Mouse (Mus musculus) forebrain, postnatal 0 days (tissue): ENCODE measurements around the gene Galr3. TPM values are rescaled to one million over a fixed set of nuclear protein-coding genes. Genes with fewer than 3 reads are reported as not detected.

Experiments
- ATAC-seq: fragments of 200-750 bp; cut with Nextera tagmentation; 2 replicates; pipeline ENCODE4 v1.8.0; 2017; ENCODE audit warnings: mild to moderate bottlenecking, moderate library complexity
- DNase-seq: peaks from one replicate; pipeline ENCODE4 v3.0.0-alpha.2; 2015
- H3K27ac ChIP-seq: fragments of 300-500 bp; sonication (generic); 2 replicates; pipeline ENCODE4 v1.5.1; 2014; ENCODE audit warnings: low read depth, mild to moderate bottlenecking, antibody characterized with exemption, low read length, moderate library complexity, mixed read lengths
- H3K27me3 ChIP-seq: fragments of 300-500 bp; sonication (generic); 2 replicates; pipeline ENCODE4 v1.6.1; 2014; ENCODE audit warnings: mild to moderate bottlenecking, low read length, mixed read lengths; ENCODE audit not compliant: insufficient read depth
- H3K36me3 ChIP-seq: fragments of 300-500 bp; sonication (generic); 2 replicates; pipeline ENCODE4 v1.6.1; 2014; ENCODE audit warnings: mild to moderate bottlenecking, moderate library complexity; ENCODE audit not compliant: insufficient read depth
- H3K4me1 ChIP-seq: fragments of 300-500 bp; sonication (generic); 2 replicates; pipeline ENCODE4 v1.6.1; 2014; ENCODE audit warnings: antibody characterized with exemption; ENCODE audit not compliant: insufficient read depth
- H3K4me2 ChIP-seq: fragments of 300-500 bp; sonication (generic); 2 replicates; pipeline ENCODE4 v1.6.1; 2014; ENCODE audit warnings: low read depth, mild to moderate bottlenecking, moderate library complexity
- H3K4me3 ChIP-seq: fragments of 300-500 bp; sonication (generic); 2 replicates; pipeline ENCODE4 v1.5.1; 2014; ENCODE audit warnings: low read depth, low read length, mixed read lengths
- H3K9ac ChIP-seq: fragments of 300-500 bp; sonication (generic); 2 replicates; pipeline ENCODE4 v1.6.1; 2014; ENCODE audit warnings: mild to moderate bottlenecking
- H3K9me3 ChIP-seq: fragments of 300-500 bp; sonication (generic); 2 replicates; pipeline ENCODE4 v1.6.1; 2016; ENCODE audit warnings: low read length
- CTCF ChIP-seq: sonication (generic); IDR thresholded peaks from 2 replicates; pipeline ENCODE4 v1.5.1; 2016; ENCODE audit warnings: antibody characterized with exemption, control low read depth, low read depth
- WGBS: fragments of 180-500 bp; shearing (Covaris S2); extraction: QIAGEN DNeasy Blood & Tissue Kit; methylation state at CpG from one replicate; pipeline ENCODE4 v1.1.7; 2014; 5-methylcytosine and 5-hydroxymethylcytosine counted together
- polyA plus RNA-seq: library from polyadenylated mRNA; unstranded; fragments of >200 nt; fragmentation: Nextera tagmentation; extraction: Ambion mirVana; gene quantifications from 2 replicates; pipeline ENCODE4 v1.2.1, GENCODE M21; 2015
- total RNA-seq: library from RNA; depleted of rRNA; stranded (reverse); fragments of >200 nt; gene quantifications from 2 replicates; pipeline ENCODE4 v1.2.3, GENCODE M21; 2014

Gene Galr3
- total and polyA plus RNA-seq, 2 experiments from 2014 or later, result 0.12 to 0.62 TPM

DNA sequence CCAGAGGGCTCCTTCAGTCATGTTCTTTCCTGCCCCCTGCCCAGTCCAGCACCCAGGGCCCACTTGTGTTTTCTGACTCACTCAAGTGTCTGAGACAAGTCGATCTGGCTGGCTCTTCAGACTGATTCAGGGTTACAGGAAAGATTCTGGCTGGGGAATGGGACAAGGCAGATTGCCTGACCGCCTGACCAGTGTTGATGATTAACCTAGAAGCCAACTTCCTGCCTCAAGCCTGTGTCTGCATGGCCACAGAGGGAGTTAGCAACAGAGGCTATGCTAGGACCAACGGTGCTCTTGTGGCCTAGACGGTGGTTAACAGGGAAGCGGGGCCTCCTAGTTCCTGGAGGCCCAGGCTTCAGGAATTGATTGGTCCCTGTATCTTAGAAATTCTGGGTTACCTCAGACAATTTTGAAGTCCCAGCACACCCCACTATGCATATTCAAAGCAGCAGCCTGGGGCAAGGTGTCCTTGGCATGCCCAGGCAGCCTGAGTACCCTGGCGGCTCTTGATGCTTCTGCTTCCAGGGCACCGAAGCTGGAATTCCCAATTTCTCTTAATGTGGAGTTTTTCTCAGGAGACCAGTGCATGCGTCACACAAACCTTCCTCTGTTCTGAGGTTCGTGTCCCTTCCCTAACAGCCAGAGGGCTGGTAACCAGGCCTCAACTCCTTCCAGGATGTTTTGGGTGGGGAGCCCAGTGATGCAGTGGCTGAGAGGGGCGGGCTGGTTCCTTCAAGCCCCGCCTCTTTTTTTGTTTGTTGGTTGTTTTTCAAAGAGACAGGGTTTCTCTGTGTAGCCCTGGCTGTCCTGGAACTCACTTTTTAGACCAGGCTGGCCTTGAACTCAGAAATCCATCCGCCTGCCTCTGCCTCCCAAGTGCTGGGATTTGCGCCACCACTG lies 10.0 kb downstream of the Galr3 start:
- ATAC-seq, result 0 out of 2 replicates have a peak, but pooled peaks have one; percentile 25
- Histone ChIP-seq H3K4me1 (no peaks in the 10 kb centered on the region), H3K4me2 (no peak overlapping the region), H3K9ac (no peak overlapping the region), H3K27ac (no peak overlapping the region), H3K27me3 (no peaks in the 10 kb centered on the region), H3K36me3 (peaks cover 40% of the 10 kb centered on the region), H3K9me3 (no peaks in the 10 kb centered on the region), H3K4me3 (no peak overlapping the region)
- no peak for TF ChIP-seq CTCF
- WGBS, result 79% methylated on average over 13 of the region's 13 CpGs
- DNase-seq, result no peak

DNA sequence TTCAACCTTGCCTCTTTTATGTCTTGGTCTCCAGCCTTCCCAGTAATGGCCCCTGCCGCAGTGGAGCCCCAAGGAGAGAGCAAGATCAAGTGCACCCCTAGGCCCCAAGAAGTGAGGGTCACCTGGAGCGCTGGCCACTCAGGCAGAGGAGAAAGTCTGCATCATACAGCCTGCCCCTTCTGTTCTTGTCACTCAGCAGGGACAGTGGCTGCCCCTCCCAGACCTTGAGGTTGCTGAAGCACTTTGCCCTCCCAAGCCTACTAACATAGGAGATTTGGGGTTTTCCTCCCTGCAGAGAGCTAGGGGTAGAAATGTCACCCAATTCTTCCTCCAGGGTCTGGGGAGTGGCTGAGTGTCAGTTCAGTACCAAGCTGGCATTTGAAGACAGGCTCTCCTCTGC lies 10.7 kb downstream of the Galr3 start:
- Histone ChIP-seq H3K9ac (no peak overlapping the region), H3K9me3 (no peaks in the 10 kb centered on the region), H3K27ac (no peak overlapping the region), H3K4me3 (no peak overlapping the region), H3K27me3 (no peaks in the 10 kb centered on the region), H3K4me1 (no peaks in the 10 kb centered on the region), H3K36me3 (peaks cover 45% of the 10 kb centered on the region), H3K4me2 (no peak overlapping the region)
- TF ChIP-seq CTCF, result no peak
- ATAC-seq, result no peak
- 88% methylated on average over 2 of the region's 2 CpGs for WGBS
- DNase-seq, result no peak

DNA sequence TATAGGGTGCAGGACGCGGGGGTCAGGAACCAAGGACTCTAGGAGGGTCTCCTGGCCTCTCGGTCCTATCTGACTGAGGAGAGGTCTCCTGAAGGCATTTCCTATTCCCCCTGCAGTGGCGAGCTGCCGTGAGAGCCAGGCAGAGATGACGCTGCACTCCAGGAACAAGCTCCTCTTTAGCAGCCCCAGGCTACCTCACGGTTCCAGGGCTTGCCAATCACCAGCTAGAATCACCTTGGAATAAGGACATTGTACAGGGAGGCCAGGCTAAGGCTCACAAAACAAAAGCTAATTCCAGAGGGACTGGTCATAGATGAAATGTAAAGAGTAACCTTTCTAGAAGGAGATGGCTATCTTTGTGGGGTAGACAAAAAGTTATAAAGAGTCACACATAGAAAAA lies 14.9 kb downstream of the Galr3 start:
- WGBS, result 93% methylated on average over 7 of the region's 7 CpGs
- Histone ChIP-seq H3K4me1 (no peaks in the 10 kb centered on the region), H3K4me2 (no peak overlapping the region), H3K9ac (no peak overlapping the region), H3K9me3 (no peaks in the 10 kb centered on the region), H3K27ac (no peak overlapping the region), H3K4me3 (no peak overlapping the region), H3K36me3 (peaks cover 80% of the 10 kb centered on the region), H3K27me3 (no peaks in the 10 kb centered on the region)
- TF ChIP-seq CTCF, result no peak
- no peak for ATAC-seq
- no peak for DNase-seq

DNA sequence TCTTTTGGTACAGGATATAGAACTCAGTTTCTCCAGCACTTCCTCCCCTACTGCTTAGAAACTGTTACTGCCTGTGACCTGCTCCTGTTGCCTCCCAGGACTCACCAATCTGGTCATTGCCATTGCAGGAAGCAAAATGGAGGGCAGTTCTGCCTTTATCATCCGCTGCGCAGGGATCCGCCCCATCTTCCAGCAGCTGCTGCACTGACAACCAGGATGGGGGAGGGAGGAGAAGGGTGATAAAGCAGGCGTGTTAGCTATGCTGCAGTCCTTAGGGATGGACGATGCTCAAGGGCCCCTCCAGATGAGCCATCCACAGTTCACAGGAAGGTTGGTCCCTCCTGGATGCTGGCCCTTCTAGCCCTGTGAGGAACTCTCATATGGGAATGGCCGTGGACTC lies 16.2 kb downstream of the Galr3 start:
- no peaks in the 10 kb centered on the region for H3K4me1 ChIP-seq
- WGBS, result 94% methylated on average over 6 of the region's 6 CpGs
- no peak overlapping the region for H3K4me2 ChIP-seq
- DNase-seq, result no peak
- peaks cover 76% of the 10 kb centered on the region for H3K36me3 ChIP-seq
- no peak overlapping the region for H3K9ac ChIP-seq
- H3K27me3 ChIP-seq, result no peaks in the 10 kb centered on the region
- H3K4me3 ChIP-seq, result no peak overlapping the region
- no peak for ATAC-seq
- TF ChIP-seq CTCF, result no peak
- no peak overlapping the region for H3K27ac ChIP-seq
- no peaks in the 10 kb centered on the region for H3K9me3 ChIP-seq

DNA sequence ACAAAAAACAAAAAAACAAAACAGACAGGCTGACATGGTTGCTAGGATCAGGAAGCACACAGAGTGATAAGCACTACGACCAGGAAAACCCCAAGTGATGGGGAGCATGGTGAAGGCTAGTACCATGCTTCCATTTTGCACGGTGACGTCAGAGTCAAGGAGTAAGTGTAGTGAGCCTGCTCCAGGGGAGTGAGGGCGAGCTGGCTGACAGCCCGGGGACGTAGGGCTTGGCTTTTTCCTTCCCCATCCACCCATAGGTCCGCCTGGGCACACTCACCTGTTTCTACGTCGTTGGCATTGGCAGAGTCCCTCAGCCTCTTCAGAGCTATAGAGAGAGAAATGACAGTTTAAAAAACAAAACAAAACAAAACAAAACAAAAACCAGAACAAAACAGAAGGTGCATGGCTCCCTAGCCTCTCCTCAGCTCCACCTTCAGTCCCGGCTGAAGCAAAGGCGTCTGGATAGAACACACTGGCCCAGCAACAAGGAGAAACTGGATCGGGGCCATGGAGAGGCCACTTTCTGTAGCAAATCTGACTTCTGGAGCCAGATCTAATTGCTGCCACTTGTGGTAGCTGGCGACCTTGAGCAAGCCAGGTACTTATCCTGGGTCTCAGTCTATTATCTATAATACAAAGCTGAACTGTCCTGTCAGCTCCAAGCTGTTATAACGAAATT lies 19.3 kb downstream of the Galr3 start:
- no peak overlapping the region for H3K9ac ChIP-seq
- 73% methylated on average over 14 of the region's 14 CpGs for WGBS

DNA sequence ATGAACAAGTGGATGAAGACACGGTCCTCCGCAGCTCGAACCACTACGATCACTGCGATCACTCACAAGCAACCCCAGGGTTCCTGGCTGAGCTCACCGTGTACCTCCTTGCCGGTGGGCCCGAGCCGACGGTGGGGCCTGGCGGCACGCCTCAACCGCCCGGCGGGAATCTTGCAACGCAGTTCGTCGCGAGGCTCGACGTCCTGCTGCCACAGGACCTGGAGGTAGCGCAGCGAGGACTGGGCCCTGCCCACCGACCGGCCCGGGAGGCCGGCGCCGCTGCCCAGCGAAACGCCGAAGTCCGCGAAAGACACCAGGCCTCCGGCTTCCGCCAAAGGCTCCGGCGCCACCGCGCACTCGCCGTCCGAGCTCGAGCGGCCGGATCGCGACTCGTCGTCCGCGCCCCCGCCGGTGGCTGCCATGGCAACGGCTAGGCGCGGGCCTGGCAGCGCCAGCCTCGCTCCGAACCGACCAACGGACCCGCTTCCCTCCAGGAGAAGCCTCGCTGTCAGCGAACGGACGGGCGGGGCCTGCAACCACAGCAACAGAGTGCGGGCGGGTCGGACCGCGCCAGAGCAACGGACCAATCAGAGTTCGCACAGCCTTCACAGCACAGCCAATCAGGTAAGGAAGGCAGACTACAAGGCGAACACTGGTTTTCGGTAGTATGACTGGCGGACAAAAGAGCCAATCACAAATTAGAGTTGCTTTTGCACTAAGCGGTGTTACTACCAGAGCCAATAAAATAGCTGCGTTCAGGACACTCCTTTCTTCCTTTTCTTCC lies 20.9 kb downstream of the Galr3 start, which contains the start of gene Ankrd54:
Gene Ankrd54, minus strand, starts transcription at position 518 of the 784 bp plus-strand sequence.
- DNase-seq (peak; percentile 99), ATAC-seq (peak; percentile 100)
- peaks cover 33% of the 10 kb centered on the region for H3K36me3 ChIP-seq
- H3K4me2 ChIP-seq, result peak within 1 kb of the TSS; percentile 65
- no peaks in the 10 kb centered on the region for H3K9me3 ChIP-seq
- no peaks in the 10 kb centered on the region; the same call in 1 of the 2 replicates for H3K4me1 ChIP-seq
- H3K27ac ChIP-seq, result peak within 1 kb of the TSS; percentile 74
- H3K4me3 ChIP-seq, result peak within 1 kb of the TSS; percentile 81
- H3K27me3 ChIP-seq, result no peaks in the 10 kb centered on the region
- TF ChIP-seq CTCF, result no peak
- peak within 1 kb of the TSS; percentile 78 for H3K9ac ChIP-seq
- WGBS, result 2% methylated on average over 78 of the region's 80 CpGs

More for the DNA sequence above, 19.3 kb downstream of the Galr3 start:
- Histone ChIP-seq H3K4me3 (no peak overlapping the region), H3K27ac (no peak overlapping the region), H3K36me3 (peaks cover 47% of the 10 kb centered on the region), H3K4me2 (no peak overlapping the region), H3K27me3 (no peaks in the 10 kb centered on the region), H3K4me1 (no peaks in the 10 kb centered on the region; the same call in 1 of the 2 replicates), H3K9me3 (no peaks in the 10 kb centered on the region)
- DNase-seq (no peak), ATAC-seq (no peak)
- no peak for TF ChIP-seq CTCF
